Mouse (Mus musculus) activated CD4-positive, CD25-positive, alpha-beta regulatory T cell, adult 9 weeks (primary cell): ENCODE results near the gene Snrpa. TPM values are rescaled to one million over a fixed set of nuclear protein-coding genes. Genes with fewer than 3 reads are reported as not detected.

Experiments used
- polyA plus RNA-seq: library from polyadenylated mRNA; unstranded; fragments of 100-300 nt; shearing (Covaris generic); gene quantifications from one replicate; pipeline ENCODE4 v1.2.1, GENCODE M21; 2017

Snrpa gene
- 115 TPM for polyA plus RNA-seq

GRCm38 (mm10) chr7:27195681-27196611 lies at the start of gene Snrpa, which contains the start of gene BC024978:
TSS of gene Snrpa (minus strand) at chr7:27196271.
TSS of gene BC024978 (plus strand) at chr7:27195781.

DNA sequence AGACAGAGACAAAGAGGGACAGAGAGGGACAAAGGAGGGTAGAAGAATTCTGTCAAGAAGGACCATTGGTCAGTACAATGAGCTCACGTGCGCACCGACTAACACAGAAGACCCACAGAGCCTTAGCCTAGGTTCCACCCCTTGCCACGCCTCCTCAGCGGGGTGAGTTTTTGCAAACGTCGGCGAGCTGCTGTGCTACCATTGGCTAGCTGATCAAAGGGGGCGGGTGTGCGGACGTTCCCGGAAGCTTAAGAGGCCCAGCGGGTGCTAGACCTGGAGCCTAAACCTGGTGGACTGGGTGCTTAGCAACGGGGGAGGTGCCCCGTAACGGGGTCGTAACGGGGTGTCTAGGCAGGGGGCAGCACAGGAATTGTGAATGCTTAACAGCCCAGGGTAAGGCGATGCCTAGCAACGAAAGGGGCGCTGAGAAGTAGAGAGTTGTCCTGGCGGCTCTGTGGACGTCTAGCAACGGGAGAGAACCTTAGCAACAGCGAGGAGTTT lies 36.8 kb upstream of the Snrpa start, which contains the start of gene Coq8b:
TSS of gene Coq8b (plus strand) at position 243 of the 501 bp plus-strand sequence.

GRCm38 (mm10) chr7:27228281-27228821 lies 32.3 kb upstream of the Snrpa start, which contains the start of gene Itpkc:
TSS of gene Itpkc (minus strand) at chr7:27228661.

DNA sequence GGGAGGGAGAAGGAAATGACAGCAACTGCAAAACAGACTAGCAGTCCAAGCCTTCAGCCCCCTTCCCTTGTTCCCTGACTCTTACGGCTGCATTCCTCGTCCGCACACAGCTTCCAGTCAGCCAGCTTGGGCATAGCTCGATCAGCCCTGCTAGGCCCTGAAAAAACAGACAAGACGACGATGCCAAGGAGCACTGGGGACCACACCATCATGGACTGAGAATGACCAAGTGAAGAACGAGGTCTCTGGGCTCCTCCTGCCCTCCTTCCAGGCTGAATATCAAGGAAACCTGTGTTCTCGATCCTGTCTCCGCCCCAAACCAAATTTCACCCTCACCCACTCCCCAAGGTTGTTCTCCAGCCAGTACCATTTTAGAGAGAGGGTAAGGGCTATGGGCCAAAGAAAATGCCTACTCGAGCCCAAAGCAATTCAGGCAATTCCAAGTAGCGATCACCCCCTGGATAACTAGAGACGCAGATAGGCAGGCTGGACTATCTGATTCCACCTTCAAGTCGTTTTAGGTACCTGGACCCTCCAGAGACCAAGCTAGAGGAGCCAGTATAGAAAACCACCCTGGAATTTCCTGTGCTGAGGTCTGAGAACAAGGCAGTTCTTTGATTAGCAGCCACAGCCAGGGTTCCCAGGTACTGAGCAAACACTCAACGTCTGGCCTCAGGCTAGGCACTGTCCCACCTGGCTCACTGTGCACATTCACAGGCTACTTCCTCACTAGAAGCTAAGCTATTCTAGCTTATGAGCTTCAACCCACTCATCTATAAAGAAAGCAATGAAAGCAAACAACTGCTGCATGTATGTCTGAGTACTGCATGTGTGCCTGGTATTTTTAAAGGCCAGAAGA lies 15.0 kb downstream of the Snrpa start, which contains the start of the genes Gm21983 and Mia:
TSS of gene Gm21983 (minus strand) at position 250 of the 859 bp plus-strand sequence.
TSS of gene Mia (minus strand) at position 321 of the 859 bp plus-strand sequence.

DNA sequence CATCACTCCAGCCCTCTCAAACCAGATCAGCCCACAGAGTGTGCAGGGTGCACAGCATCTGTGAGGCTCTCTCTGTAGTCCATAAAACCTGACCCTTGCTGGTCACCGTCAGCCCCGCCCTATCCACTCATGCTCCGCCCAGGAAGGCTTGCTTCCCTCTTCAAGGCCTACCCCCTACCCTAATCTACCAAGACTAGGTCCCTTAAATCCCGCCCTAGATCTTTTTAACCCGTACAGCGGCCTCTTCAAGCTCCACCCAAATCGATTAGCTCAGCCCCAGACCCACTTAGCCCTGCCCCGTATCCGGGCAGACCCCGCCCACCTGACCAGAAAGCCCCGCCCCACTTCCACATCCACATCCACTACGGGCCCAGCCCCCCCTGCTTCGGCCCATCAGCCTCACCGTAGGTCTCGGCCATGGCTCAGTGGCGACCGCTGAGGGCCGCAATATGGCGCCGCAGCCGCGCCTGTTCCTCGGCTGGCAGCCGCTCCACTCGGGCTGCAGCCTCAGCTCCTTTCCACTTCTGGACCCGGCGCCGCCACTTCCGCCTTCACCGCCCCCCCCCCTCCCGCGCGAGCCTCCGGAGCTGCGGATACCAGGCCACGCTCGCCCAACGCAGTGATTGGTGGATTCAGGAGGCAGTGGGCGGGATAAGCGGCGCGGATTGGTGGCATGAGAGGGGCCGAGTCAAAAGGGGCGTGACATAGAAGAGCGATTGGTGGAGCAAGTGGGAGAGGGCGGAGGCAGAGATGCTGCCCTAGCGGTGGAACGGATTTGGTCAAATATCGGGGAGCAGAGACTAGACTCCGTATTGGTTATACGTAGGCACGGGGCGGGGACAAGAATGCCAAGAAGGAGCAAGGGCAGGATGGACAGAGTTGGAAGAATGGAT lies 17.5 kb downstream of the Snrpa start, which contains the start of gene Rab4b:
TSS of gene Rab4b (minus strand) at position 573 of the 893 bp plus-strand sequence.

GRCm38 (mm10) chr7:27166614-27167474 lies 29.2 kb downstream of the Snrpa start, which contains the start of gene Egln2:
TSS of gene Egln2 (minus strand) at chr7:27166802.

DNA sequence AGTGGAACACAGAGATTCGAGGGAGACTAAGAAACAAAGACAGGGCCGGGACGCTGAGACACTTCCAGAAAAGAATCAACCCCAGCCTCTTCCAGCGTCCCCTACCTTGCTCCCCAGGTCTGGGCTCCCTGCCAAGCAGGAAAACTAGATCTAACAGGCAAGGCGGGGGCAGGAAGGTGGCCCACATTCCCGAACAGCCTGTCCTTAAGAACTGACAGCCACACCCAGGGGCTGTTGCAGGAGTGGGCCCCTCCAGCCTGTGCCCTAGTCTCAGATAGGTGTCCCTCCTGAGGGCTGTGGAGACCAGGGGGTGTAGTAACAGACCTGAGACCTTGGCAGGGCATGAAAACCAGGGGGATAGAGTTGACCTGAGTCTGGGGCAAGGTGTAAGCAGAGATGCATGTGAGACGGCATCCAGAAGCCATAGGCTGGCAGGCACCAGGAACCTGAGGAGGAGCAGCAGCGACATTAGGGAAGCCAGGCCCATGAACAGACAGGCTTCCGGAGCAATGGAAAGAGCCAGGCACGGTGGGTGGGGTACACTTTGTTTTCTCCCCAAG lies 42.8 kb downstream of the Snrpa start, which contains the start of gene Cyp2t4:
TSS of gene Cyp2t4 (plus strand) at position 510 of the 560 bp plus-strand sequence.

Other genes starting within 250 kb of the Snrpa start
- not detected for gene Cyp2a12, start 167.2 kb downstream of the Snrpa start, polyA plus RNA-seq
- gene Cyp2f2, start 76.4 kb downstream of the Snrpa start, polyA plus RNA-seq: not detected
- gene Cyp2t4, start 42.6 kb downstream of the Snrpa start, polyA plus RNA-seq: 0.17 TPM
- gene Egln2, start 29.5 kb downstream of the Snrpa start, polyA plus RNA-seq: 82.0 TPM
- gene Rab4b, start 17.4 kb downstream of the Snrpa start, polyA plus RNA-seq: 152 TPM
- 0.54 TPM for gene Gm21983, start 15.2 kb downstream of the Snrpa start, polyA plus RNA-seq
- gene Mia, start 15.1 kb downstream of the Snrpa start, polyA plus RNA-seq: not detected
- 1.6 TPM for gene BC024978, start 490 bp downstream of the Snrpa start, polyA plus RNA-seq
- gene Itpkc, start 32.4 kb upstream of the Snrpa start, polyA plus RNA-seq: 4.7 TPM
- gene Coq8b, start 36.8 kb upstream of the Snrpa start, polyA plus RNA-seq: 29.8 TPM
- 0.83 TPM for gene Numbl, start 62.2 kb upstream of the Snrpa start, polyA plus RNA-seq
- gene Ltbp4, start 141.4 kb upstream of the Snrpa start, polyA plus RNA-seq: 0.82 TPM
- gene Shkbp1, start 159.7 kb upstream of the Snrpa start, polyA plus RNA-seq: 105 TPM
- gene Gm20479, start 161.1 kb upstream of the Snrpa start, polyA plus RNA-seq: 0.61 TPM